Mouse (Mus musculus) frontal cortex, postnatal 36 days (tissue): ENCODE measurements around the gene Ezr.
"Not testable (repeated sequence)": the region's sequence is repeated elsewhere in the genome, so short reads cannot be mapped to it uniquely, and the experiment has no call there.

Experiments
- DNase-seq, 2 experiments: peaks; one replicate each; pipeline ENCODE4 v3.0.0; 2022; ENCODE audit warnings: low spot score in 2 of 2

The Ezr gene

GRCm38 (mm10) chr17:6743787-6744239 lies 38.8 kb downstream of the Ezr start:
- DNase-seq, result no peak

- DNase-seq, result no peak
Observed at GRCm38 (mm10) chr17:6743039-6743575, 39.5 kb downstream of the Ezr start.

DNA sequence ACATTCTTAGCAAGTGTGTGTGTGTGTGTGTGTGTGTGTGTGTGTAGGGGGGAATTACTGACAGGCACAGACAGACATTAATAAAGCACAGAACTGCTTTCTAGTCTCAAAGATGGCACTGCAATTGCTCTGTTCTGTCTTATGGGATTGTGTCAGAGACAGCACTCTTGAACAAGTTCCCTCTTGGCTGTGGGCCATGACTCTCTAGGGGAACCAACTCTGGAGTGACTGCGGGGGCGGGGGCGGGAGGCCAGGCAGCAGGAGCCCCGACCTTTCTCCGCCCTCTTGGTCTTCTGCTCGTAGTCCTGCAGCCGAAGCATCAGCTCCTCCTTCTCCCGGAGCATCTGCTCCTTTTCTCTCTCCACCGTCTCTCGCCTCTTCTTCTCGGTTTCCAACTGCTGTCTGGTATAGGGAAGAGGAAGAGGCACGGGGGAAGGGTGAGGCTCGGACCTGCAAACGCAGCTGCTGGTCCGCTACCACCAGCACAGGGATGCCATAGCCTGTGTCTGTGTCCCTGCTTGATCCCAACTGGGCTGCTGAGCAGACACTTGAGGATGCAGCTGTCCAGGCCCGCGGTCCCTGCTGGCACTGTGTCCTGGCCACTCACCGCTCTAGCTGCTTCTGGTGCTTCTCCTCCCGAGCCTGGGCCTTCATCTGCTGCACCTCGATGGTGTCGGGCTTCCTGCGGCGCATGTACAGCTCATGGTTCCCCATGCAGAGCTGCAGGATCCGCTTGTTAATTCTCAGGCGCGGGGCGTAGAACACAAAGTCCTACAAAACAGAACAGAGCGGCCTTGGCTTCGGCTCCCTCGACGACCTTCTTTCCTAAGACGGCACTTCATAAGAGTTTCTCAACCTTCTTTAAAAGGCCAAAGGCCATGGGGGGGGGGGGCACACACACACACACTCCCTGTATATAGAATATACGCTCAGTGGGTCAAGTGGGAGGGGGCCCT lies 40.2 kb downstream of the Ezr start:
- peak in 1 of 2 experiments; percentile 18 for DNase-seq

GRCm38 (mm10) chr17:6741271-6741670 lies 41.3 kb downstream of the Ezr start:
- DNase-seq, result no peak

- DNase-seq, result no peak
Observed at GRCm38 (mm10) chr17:6740331-6741170, 42.0 kb downstream of the Ezr start.

GRCm38 (mm10) chr17:6739756-6740155 lies 42.8 kb downstream of the Ezr start:
- no peak for DNase-seq

DNA sequence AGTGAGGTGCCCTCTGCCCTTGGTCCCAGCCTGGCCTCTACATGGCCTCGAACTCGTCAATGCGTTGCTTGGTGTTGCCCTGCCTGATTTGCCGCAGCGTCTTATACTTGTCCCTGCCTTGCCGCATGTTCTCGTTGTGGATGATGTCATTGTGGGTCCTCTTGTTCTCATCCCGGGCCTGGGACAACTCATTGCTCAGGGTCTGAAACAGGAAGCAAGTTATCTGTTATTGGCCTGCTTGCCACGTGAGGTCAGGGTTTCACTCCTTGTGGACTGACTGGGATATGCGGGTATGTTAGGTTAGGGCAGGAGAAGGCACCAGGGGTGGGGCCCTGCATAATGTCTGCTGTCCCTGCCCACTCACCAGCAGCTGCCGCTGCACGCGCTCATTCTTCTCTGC lies 43.3 kb downstream of the Ezr start:
- DNase-seq, result no peak

- DNase-seq, result no peak
Observed at GRCm38 (mm10) chr17:6738836-6739235, 43.7 kb downstream of the Ezr start.

- DNase-seq, result no peak
Observed at GRCm38 (mm10) chr17:6737273-6737997, 45.1 kb downstream of the Ezr start.

- DNase-seq, result no peak
Observed at GRCm38 (mm10) chr17:6736306-6737272, 46.0 kb downstream of the Ezr start.

- DNase-seq, result no peak
Observed at GRCm38 (mm10) chr17:6734746-6735441, 47.7 kb downstream of the Ezr start.

DNA sequence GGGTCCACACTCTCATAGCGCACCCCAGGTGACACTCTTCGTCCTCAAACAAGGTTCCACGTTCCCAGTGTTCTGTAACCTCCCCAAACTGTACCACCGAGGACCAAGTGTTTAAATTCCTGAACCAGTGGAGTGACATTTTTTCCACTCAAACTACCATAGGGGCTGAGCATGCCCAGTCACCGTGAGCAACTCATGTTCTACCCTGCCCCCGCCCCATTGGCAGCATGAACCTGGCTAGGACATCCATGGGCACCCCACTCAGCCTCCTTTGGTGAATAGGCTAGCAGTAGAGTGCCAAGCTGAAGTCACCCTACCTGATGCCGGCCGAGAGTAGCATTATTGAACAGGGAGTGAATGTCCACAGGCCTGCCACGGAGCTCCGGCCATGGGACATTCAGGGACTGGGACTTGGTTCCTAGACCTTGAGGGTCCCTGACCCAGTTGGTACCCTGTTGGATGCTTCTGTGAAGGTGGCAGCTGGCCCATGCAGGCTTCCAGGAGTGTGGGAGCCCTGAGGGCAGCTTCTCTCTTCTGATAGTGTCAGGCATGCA lies 49.2 kb downstream of the Ezr start:
- DNase-seq, result no peak

DNA sequence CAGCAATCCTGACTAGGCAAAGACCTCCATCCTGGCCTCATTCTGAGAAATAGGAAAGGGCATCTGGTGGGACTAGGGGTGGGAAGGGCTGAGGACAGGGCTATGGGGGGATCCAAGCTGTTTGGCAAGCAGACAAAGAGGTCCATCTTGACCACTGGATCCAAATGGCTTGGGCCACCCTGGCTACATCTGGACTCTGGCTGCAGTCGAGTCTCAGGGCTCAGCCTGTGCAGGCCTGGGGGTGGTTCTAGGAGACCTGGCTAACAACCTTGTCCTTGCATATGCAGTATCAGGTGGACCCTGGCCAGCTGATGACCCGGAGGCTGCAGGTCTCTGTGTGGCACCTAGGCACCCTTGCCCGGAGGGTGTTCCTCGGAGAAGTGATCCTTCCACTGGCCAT lies 49.9 kb downstream of the Ezr start:
- no peak for DNase-seq

GRCm38 (mm10) chr17:6731634-6732033 lies 51.0 kb downstream of the Ezr start:
- DNase-seq, result no peak

DNA sequence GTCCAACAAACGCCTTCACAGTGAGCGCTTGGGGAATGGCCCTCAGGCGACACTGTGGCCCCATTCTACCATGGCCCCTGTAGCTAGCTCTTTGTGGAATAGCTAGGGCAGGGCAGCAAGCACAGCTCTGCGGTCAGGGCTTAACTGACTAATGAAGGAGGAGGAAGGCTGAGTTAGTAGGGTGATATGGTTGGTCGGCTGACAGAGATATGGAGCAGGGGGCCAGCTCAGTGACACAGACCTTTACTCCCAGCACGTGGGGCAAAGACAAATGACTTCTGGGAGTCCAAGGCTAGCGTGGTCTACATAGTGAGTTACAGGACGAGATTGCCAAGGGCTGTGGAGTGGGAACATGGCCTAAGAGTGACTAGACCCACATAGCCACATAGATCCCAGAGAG lies 51.5 kb downstream of the Ezr start:
- no peak for DNase-seq

GRCm38 (mm10) chr17:6729244-6729742 lies 53.3 kb downstream of the Ezr start:
- no peak for DNase-seq

DNA sequence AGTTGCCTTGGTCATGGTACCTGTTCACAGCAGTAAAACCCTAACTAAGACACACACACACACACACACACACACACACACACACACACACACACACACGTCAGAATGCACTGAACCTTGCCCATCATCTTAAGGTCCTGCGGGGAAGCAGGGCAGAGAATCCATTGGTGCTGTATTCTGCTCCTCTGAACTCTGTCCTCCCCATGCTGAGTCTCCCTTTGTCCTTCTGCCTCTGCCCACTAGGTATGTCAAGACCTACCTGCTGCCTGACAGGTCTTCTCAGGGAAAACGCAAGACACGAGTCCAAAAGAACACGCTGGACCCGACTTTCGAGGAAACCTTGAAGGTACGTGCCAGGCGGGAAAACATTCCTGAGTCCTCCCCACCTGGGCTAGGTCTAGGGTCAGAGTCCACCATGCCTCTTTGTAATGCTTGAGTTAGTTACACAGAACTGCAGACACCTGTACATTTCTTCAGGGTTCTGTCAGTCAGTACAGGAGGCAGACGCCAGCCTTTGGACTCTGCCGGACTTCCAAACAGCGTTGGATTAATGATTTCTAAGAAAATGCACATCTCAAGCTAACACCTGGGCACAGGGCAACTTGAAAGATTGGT lies 54.5 kb downstream of the Ezr start:
- no peak for DNase-seq

DNA sequence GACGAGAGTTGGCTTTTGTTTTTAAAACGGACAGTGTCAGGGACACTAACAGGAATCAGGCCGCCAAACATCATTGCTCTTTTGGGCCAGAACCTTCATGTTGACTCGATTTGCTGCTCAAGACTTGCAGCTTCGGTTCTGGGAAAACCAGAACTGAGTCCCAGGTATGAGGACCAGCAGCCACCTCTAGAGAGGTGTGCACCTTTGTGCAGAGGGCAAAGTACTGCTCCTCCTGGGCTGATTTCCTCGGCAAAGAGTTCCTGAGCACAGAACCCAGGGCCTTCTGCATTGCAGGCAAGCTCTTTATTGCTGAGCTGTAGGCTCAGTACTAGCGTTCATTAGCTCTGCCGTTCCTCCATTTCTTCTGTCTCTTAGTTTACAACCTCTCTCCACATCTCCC lies 68.6 kb downstream of the Ezr start:
- DNase-seq, result not testable (repeated sequence)

GRCm38 (mm10) chr17:6713483-6713882 lies 69.1 kb downstream of the Ezr start:
- DNase-seq, result not testable (repeated sequence)
